In the genomic region with DNA sequence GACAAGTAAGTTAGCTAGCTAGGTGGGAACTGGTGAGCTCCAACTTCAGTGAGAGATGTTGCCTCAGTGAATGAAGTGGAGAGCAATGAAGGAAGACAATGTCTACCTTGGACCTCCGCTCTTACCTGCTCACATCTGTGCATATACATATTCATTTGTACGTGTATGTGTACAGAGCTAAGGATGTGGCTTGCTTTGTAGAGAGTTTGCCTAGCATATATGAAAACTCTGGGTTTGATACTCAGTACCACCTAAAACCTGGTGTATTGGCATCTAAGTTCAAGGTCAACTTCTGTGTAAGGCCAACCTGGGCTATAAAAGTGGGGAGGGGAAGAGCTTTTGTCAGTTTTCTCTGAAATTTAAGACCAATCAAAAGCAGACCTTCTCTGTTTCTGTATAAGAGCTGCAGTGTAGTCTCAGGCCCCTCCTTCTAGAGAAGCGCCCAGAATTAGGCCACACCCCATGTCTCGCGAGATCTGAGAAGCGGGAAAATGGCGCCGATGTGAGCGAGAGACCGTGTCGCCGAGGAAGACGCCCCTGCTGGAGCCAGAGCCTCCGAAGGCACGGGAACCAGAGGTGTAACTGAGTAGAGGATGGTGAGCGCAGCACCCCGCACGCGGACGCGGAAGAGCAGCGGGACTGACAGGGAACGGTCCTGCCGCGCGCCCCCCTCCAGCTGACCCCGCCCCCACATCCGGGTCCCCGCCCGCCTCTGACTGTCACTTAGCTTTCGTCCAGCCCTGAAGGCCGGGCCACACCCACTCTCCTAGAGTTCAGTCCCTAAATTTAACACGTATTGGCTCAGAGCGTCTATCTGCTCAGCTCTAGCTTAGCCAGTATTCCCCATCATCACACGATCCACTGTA, we compare ENCODE assay signal across 8 mouse cellular contexts. TPM values are rescaled to one million over a fixed set of nuclear protein-coding genes. Genes with fewer than 3 reads are reported as not detected.
A peak's percentile ranks its signal among the peaks of the same experiment; 100 is the strongest.
DNase-seq lines count a peak whose midpoint lies in the region; ATAC-seq and TF ChIP-seq lines count a peak whose summit lies in the region.

A gene (plus strand): TSS at position 470 of the 866 bp plus-strand sequence.

- H3K4me2 ChIP-seq in forebrain, embryonic 15.5 days (replicated peaks): peak within 1 kb of the TSS; percentile 61

- peak; percentile 89; the same call in 1 of the 2 replicates for TF ChIP-seq POLR2A in lung, adult 2 months (IDR thresholded peaks at IDR 0.05; ENCODE audit: borderline replicate concordance, extremely low read depth, low read depth, low read length)

- H3K9me3 ChIP-seq in forebrain, embryonic 15.5 days: no peaks in the 10 kb centered on the region

- no peaks in the 10 kb centered on the region for H3K27me3 ChIP-seq in forebrain, embryonic 15.5 days

- no peak for TF ChIP-seq CTCF in lung, adult 2 months (IDR thresholded peaks at IDR 0.05; ENCODE audit: insufficient read depth, low read length)

- peak within 1 kb of the TSS; percentile 95 for H3K27ac ChIP-seq in forebrain, embryonic 15.5 days (replicated peaks)

- peak within 1 kb of the TSS; percentile 65 for H3K9ac ChIP-seq in forebrain, embryonic 15.5 days (replicated peaks)

- peaks cover 31% of the 10 kb centered on the region for H3K4me1 ChIP-seq in forebrain, embryonic 15.5 days
- H3K4me1 ChIP-seq in lung, adult 2 months (ENCODE audit: control insufficient read depth, insufficient read depth, low read length): peaks cover 9% of the 10 kb centered on the region

- WGBS in forebrain, embryonic 15.5 days: 3% methylated on average over 35 of the region's 35 CpGs
- WGBS in lung, adult 2 months: 2% methylated on average over 33 of the region's 35 CpGs

- H3K4me3 ChIP-seq in forebrain, embryonic 15.5 days: peak within 1 kb of the TSS; percentile 59
- H3K4me3 ChIP-seq in lung, adult 2 months (replicated peaks; ENCODE audit: extremely low read depth, low read depth, low read length): peak within 1 kb of the TSS; percentile 100

- peak; percentile 94 for DNase-seq in ES-CJ7 (ENCODE audit: low read depth, low spot score)
- DNase-seq in cerebellum, adult 11 months: peak; percentile 88
- peak; percentile 81 for DNase-seq in heart, postnatal 25 days (ENCODE audit: low spot score)
- DNase-seq in layer of hippocampus, adult 18-20 months (ENCODE audit: low spot score in 2 of 2): peak; percentile 86 to 94
- peak; percentile 94 for DNase-seq in lung, adult 2 months
- peak; percentile 73 to 87 for DNase-seq in thymus, adult 18-20 months

- intact Hi-C loops in heart, postnatal 25 days (cut with DNase I): no loop called here

- ATAC-seq in forebrain, embryonic 15.5 days (replicated peaks): peak; percentile 96
- peak; percentile 91 for ATAC-seq in neutrophil, adult 5-6 weeks (ENCODE audit: extremely low read depth, insufficient number of reproducible peaks, low FRiP score, poor library complexity, severe bottlenecking)

- peaks cover 12% of the 10 kb centered on the region; the same call in 1 of the 2 replicates for H3K36me3 ChIP-seq in forebrain, embryonic 15.5 days

RNA-seq across cellular contexts. Expression of the gene that starts here (rescaled TPM):
- 58.9 and 59.3 TPM in 2 replicates for polyA plus RNA-seq in forebrain, embryonic 15.5 days (2015; fragmentation: Nextera tagmentation; extraction: Ambion mirVana)
- total RNA-seq in heart, postnatal 25 days (2021): 10 to 100 TPM in 1 of 2 experiments, 1 to 10 TPM in 1; 9.7 to 11.4 TPM
- total RNA-seq in layer of hippocampus, adult 18-20 months (2021): 10 to 100 TPM; 43.8 to 47.2 TPM
- polyA plus RNA-seq in lung, adult 2 months (2012; rRNA removed): 70.2 and 76.4 TPM in 2 replicates
- total RNA-seq in neutrophil, adult 5-6 weeks (2017): 35.3 and 40.5 TPM in 2 replicates

Comparison
In these comparisons a context has a peak if more than half of its experiments do, and no peak if none do; other contexts are left out.
1. Peak in every context shown above with its lines: DNase-seq, ATAC-seq, H3K4me3 ChIP-seq and H3K27ac ChIP-seq.